Mouse (Mus musculus): Measurements from ENCODE around the gene Gm16867. TPM values are rescaled to one million over a fixed set of nuclear protein-coding genes. Genes with fewer than 3 reads are reported as not detected.
A peak's percentile ranks its signal among the peaks of the same experiment; 100 is the strongest.
"Not testable (repeated sequence)": the region's sequence is repeated elsewhere in the genome, so short reads cannot be mapped to it uniquely, and the experiment has no call there.

The Gm16867 gene
- not detected in 2 replicates for polyA plus RNA-seq (2016; fragmentation: Nextera tagmentation; extraction: Ambion mirVana)

DNA sequence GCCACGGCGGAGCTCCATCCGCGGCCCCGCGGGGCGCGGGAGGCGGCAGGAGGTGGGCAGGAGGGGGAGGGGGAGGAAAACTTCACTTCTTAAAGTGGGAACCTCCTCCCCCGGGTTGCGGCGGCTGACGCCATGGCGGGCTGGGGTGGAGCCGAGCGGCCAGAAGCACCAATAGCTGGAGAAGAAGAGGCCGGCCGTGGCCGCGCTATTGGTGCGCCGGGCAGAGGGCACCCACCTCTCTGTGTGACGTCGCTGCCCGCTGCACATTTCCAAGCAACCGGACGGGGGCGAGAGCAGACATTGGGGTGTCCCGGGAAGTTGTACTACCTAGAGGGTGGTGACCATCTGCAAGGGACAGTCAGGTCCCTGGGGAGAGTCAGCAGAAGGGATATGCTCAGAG is at the start of gene Gm16867:
Gm16867 (minus strand) TSS at position 189 of the 400 bp plus-strand sequence.
- not testable (repeated sequence) for H3K9ac ChIP-seq
- peak; percentile 99 for ATAC-seq (ENCODE audit: low FRiP score, low read depth)

DNA sequence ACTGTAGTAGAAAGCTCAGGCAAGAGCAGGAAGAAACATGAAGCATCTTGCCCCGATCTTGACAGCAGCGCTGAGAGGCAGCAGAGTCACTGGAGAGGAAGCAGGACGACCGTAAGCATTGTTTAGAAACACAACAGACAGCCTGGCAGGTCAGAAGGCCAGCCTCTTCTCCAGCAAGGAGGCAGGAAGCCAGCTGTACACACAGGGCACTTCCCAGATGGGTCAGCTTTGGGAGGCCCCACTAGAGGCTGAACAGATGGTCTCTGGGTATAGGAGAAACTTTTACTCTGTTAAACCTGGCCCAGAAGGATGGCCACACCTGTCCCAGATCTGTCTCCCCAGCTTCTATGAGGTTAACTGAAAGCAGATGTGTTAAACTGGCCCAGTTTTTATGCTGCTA is 44.1 kb upstream of the Gm16867 start:
- not testable (repeated sequence) for H3K27me3 ChIP-seq (replicated peaks); H3K4me1 ChIP-seq; ATAC-seq (ENCODE audit: low FRiP score, low read depth); H3K4me3 ChIP-seq; H3K36me3 ChIP-seq; H3K9ac ChIP-seq; H3K9me3 ChIP-seq; H3K27ac ChIP-seq; H3K4me2 ChIP-seq (replicated peaks)
- WGBS: no CpG with 5 or more reads among the region's 4 CpGs

More for the DNA sequence above, at the start of gene Gm16867:
- H3K4me2 ChIP-seq (replicated peaks); H3K27me3 ChIP-seq (replicated peaks); H3K4me3 ChIP-seq; H3K4me1 ChIP-seq; H3K9me3 ChIP-seq; H3K27ac ChIP-seq; H3K36me3 ChIP-seq: not testable (repeated sequence)
- no CpG with 5 or more reads among the region's 29 CpGs for WGBS

DNA sequence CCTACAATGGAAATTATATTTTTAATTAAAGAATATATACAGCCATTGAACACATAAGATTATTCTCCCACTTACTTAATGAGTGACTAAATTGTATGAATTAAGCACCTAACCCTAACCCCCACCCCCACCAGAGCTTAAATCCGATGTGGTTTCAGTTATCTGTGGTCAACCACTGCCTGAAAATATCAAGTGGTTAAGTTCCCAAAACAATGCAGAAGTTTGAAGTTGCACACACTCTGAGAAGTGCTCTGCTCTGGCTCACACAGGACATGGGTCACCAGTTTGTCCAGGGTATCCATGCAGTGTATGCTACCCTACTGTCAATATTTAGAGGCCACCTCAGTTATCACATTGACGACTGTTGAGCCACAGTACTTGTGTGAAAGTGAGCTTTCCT is 41.9 kb upstream of the Gm16867 start:
- H3K9me3 ChIP-seq; H3K9ac ChIP-seq; H3K27ac ChIP-seq; H3K4me3 ChIP-seq; H3K4me1 ChIP-seq; ATAC-seq (ENCODE audit: low FRiP score, low read depth); H3K36me3 ChIP-seq; H3K4me2 ChIP-seq (replicated peaks); H3K27me3 ChIP-seq (replicated peaks): not testable (repeated sequence)
- WGBS: no CpG with 5 or more reads among the region's 2 CpGs

DNA sequence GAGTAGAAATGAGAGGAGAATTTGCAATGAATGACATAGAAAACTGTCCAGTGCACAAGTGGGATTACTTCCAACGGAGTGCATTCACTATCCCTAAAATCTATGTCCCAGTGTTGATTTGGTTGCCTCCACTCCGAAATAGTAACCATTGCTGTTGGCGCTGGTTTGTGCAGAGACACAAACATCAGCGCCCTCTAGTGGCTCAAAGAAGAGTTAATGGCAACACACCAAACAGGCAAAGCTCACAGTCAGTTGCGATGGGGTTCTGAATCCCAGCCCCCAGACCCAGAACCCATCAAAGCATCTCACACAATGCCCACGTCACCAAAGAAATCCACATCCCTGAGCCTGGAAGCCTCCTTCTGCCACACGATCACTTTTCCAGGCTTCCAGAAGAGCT is 40.9 kb upstream of the Gm16867 start:
- not testable (repeated sequence) for H3K27ac ChIP-seq; H3K4me2 ChIP-seq (replicated peaks)
- no CpG with 5 or more reads among the region's 7 CpGs for WGBS

DNA sequence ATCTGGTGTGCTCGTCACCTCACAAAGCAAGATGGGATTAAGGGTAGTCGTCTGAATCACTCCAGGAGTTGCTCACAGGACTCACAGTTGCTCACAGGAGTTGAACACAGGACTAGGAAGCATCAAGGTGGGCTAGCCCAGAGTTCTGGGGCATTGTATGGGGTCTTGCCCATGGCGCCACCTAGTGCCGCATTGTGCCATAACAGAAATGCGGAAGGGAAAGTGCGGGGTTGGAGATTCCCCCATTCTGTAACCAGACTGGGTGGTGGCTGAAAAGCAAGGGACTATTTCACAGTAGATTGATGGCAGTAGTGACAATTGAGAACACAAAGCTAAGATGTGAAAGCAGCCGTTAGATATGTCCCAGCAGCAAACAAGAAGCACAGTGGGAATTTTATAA is 39.5 kb upstream of the Gm16867 start:
- not testable (repeated sequence) for H3K4me1 ChIP-seq

More for the DNA sequence above, 40.9 kb upstream of the Gm16867 start:
- not testable (repeated sequence) for ATAC-seq (ENCODE audit: low FRiP score, low read depth); H3K9me3 ChIP-seq; H3K27me3 ChIP-seq (replicated peaks); H3K36me3 ChIP-seq; H3K9ac ChIP-seq; H3K4me3 ChIP-seq; H3K4me1 ChIP-seq

DNA sequence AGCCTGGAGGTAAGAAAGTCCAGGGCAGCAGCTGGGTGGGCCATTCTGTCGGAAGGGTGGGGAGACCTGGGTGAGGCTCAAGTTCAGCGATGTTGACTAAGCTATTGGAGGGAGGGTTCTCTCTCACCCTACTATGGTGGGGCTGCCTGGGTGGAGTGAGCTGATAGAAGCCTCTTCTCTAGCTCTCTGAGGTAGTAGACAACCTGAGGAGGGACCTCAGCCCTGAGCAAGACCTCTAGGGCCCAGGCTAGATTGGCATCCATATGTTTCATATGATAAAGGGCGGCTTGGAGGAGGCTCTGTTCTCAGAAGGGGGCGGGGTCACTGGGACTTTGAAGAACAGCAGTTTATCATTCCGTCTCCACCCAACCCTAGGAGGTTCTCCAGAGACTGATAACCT is 37.0 kb upstream of the Gm16867 start:
- H3K4me3 ChIP-seq; ATAC-seq (ENCODE audit: low FRiP score, low read depth); H3K9me3 ChIP-seq; H3K27me3 ChIP-seq (replicated peaks); H3K9ac ChIP-seq; H3K27ac ChIP-seq; H3K4me1 ChIP-seq; H3K36me3 ChIP-seq; H3K4me2 ChIP-seq (replicated peaks): not testable (repeated sequence)
- no CpG with 5 or more reads among the region's 5 CpGs for WGBS

More for the DNA sequence above, 39.5 kb upstream of the Gm16867 start:
- not testable (repeated sequence) for ATAC-seq (ENCODE audit: low FRiP score, low read depth); H3K4me3 ChIP-seq; H3K9ac ChIP-seq; H3K27me3 ChIP-seq (replicated peaks); H3K9me3 ChIP-seq; H3K27ac ChIP-seq; H3K36me3 ChIP-seq; H3K4me2 ChIP-seq (replicated peaks)
- no CpG with 5 or more reads among the region's 7 CpGs for whole genome bisulfite sequencing

DNA sequence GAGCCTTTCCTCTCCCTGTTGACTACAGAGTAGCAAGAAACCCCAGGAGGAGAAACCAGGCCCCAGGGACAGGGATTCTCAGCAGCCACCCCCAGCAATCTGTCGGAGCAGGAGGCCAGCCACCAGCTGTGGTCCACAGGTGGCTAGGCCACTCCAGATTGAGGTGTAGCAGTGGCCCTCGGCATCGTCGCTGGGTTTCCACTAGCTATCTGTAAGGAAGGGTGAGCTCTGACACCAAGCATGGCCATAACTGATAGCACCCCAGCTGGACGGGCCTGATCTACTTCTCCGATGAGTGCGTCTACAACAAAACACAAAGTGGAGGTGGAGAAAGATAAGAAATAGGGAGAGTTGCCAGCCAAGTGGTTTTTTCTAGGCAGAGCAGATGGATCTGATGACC is 33.4 kb upstream of the Gm16867 start:
- H3K4me2 ChIP-seq (replicated peaks): not testable (repeated sequence)
- no CpG with 5 or more reads among the region's 7 CpGs for WGBS

DNA sequence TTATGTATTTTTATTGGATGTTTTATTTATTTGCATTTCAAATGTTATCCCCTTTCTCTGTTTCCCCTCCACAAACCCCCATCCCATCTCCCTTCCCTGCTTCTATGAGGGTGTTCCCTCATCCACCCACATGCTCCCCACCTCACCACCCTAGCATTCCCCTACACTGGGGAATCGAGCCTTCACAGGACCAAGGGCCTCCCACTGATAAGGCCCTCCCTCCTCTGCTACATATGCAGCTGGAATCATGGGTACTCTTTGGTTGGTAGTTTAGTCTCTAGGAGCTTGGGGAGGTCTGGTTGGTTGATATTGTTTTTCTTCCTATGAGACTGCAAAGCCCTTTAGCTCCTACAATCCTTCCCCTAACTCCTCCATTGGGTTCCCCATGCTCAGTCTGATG is 23.0 kb upstream of the Gm16867 start:
- not testable (repeated sequence) for ATAC-seq (ENCODE audit: low FRiP score, low read depth); H3K4me3 ChIP-seq; H3K27ac ChIP-seq; H3K27me3 ChIP-seq (replicated peaks); H3K36me3 ChIP-seq; H3K4me1 ChIP-seq; H3K4me2 ChIP-seq (replicated peaks); H3K9me3 ChIP-seq; H3K9ac ChIP-seq
- WGBS: no CpG with 5 or more reads among the region's 1 CpGs

More for the DNA sequence above, 33.4 kb upstream of the Gm16867 start:
- H3K36me3 ChIP-seq; H3K4me1 ChIP-seq; ATAC-seq (ENCODE audit: low FRiP score, low read depth); H3K9ac ChIP-seq; H3K9me3 ChIP-seq; H3K27me3 ChIP-seq (replicated peaks); H3K4me3 ChIP-seq; H3K27ac ChIP-seq: not testable (repeated sequence)

DNA sequence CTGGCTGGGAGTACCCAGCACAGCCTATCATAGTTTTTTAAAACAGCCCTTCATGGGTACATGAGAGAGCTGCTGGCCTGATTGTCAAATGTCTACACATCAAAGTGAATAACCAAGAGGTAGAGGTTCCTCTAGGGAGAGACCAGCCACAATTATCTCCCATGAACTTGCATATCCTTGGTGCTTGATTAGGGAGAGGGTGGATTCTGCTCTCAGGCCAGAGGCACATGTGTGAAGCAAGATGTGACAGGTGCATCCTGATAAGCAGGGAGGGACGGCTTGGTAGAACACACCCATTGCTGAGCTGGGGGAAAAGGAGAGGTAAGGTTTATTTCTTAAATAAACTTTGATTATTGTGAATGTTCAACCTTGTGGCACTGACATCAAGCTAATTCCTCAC is 19.8 kb upstream of the Gm16867 start:
- not testable (repeated sequence) for ATAC-seq (ENCODE audit: low FRiP score, low read depth); H3K36me3 ChIP-seq; H3K27ac ChIP-seq; H3K4me3 ChIP-seq; H3K27me3 ChIP-seq (replicated peaks); H3K4me1 ChIP-seq; H3K9me3 ChIP-seq; H3K9ac ChIP-seq; H3K4me2 ChIP-seq (replicated peaks)
- no CpG with 5 or more reads among the region's 1 CpGs for WGBS

DNA sequence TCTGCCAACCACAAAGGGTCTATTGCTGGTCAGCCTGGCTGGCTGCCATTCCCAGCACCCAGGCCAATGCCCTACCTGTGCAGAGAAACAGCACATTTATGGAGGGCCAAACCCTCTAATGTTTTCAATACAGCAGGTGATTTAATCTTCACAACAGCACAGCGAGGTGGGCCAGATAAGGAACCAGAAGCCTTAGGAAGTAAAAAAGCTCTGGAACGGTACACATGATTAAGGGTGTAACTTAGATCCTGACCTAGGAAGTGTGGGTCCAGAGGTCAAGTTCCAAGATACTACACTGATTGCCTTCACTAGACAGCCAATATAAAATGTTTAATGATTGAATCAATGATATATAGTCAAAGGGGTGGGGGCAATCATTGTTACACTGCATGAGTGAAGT is 17.6 kb upstream of the Gm16867 start:
- not testable (repeated sequence) for H3K27me3 ChIP-seq (replicated peaks); H3K4me3 ChIP-seq; ATAC-seq (ENCODE audit: low FRiP score, low read depth); H3K27ac ChIP-seq; H3K9me3 ChIP-seq; H3K9ac ChIP-seq; H3K36me3 ChIP-seq; H3K4me1 ChIP-seq; H3K4me2 ChIP-seq (replicated peaks)
- no CpG with 5 or more reads among the region's 2 CpGs for WGBS

DNA sequence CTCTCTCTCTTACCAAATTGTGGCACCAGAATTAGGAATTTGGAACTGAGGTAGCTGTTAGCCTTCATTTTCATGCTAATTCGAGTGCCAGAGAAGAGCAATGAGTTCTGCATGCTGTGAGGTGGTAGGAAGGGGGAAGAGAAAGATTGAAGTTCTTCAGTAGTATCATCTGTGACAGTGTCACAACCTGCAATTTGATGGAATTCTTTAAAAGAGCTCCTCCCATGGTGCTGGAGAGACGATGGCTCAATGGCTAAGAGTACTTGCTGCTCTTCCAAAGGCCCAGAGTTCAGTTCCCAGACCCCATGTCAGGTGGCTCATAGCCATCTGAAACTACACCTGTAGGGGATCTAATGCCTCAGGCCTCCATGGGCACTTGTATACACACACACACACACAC is 9.3 kb upstream of the Gm16867 start, which contains the start of gene Gm27179:
Gm27179 (minus strand) TSS at position 101 of the 400 bp plus-strand sequence.
- H3K4me1 ChIP-seq; H3K4me2 ChIP-seq (replicated peaks); H3K36me3 ChIP-seq; H3K4me3 ChIP-seq; H3K27ac ChIP-seq; H3K9ac ChIP-seq; H3K27me3 ChIP-seq (replicated peaks); H3K9me3 ChIP-seq; ATAC-seq (ENCODE audit: low FRiP score, low read depth): not testable (repeated sequence)
- no CpG with 5 or more reads among the region's 2 CpGs for WGBS

DNA sequence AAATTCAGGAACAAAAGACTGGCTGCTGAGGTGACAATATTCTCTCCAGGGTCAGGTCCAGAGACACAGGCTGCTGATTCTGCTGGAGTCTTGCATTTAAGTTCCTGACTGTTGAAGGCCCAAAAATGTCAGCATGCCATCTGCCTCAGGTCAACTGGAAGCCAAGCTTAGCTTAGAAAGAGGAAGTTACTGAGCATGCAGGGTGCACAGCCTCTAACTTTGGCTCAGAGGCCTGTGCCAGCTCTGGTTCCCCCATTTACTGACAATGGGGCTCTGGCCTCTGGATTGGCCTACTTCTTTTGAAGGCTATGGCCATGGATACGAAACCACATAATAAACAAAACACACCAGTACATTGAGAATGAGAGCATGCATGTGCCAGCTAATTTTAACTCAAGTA is 3.8 kb upstream of the Gm16867 start:
- H3K9ac ChIP-seq; H3K36me3 ChIP-seq; H3K9me3 ChIP-seq; H3K27me3 ChIP-seq (replicated peaks); ATAC-seq (ENCODE audit: low FRiP score, low read depth); H3K4me2 ChIP-seq (replicated peaks); H3K27ac ChIP-seq; H3K4me1 ChIP-seq; H3K4me3 ChIP-seq: not testable (repeated sequence)
- no CpG with 5 or more reads among the region's 1 CpGs for WGBS

DNA sequence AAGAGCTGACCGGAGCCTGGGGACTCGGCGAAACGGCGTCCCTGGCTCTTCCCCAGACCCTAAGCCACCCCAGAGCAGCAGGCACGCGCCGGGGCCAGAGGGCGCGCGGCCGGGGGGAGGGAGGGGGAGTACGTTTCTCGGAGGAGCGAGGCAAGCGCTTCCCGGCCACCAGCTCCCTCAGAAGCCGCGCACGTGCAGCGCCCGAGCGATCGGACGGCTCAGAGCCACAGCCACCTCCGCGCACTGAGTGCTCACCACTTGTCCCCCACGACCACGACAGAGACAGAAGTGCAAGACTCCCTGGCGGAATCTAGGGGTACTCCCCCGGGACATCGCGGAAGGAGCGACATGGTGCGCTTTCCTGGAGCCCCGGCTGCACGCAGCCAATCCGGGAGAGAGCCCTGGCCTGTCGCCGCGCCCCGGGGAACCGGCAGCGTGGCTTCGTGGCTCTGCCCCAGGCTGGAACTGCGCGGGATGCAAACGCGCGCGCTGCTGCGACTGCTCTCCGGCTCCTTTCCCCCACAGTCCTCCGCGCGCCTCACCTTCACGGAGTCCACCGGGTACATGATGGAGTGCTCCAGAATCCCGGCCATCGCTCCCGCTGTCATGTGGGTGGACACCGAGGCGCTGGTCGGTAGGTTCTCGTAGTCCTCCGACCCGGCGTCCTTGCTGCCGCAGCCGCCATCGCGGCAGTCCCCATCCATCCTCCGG is 567 bp downstream of the Gm16867 start:
- ATAC-seq (ENCODE audit: low FRiP score, low read depth): peak; percentile 84
- not testable (repeated sequence) for H3K4me3 ChIP-seq; H3K4me2 ChIP-seq (replicated peaks); H3K27me3 ChIP-seq (replicated peaks); H3K4me1 ChIP-seq; H3K27ac ChIP-seq; H3K9ac ChIP-seq; H3K9me3 ChIP-seq; H3K36me3 ChIP-seq
- WGBS: no CpG with 5 or more reads among the region's 73 CpGs

All from neural tube, embryonic 12.5 days (tissue).